Mouse (Mus musculus) liver, embryonic 12.5 days (tissue): ENCODE measurements around the gene Gpr88. TPM values are rescaled to one million over a fixed set of nuclear protein-coding genes. Genes with fewer than 3 reads are reported as not detected.

Experiments used
- ATAC-seq: fragments of 200-750 bp; cut with Nextera tagmentation; 2 replicates; pipeline ENCODE4 v1.8.0; 2017; ENCODE audit warnings: moderate number of reproducible peaks, mild to moderate bottlenecking, moderate library complexity
- H3K27ac ChIP-seq: fragments of 300-500 bp; sonication (generic); 2 replicates; pipeline ENCODE4 v1.5.1; 2016; ENCODE audit warnings: mild to moderate bottlenecking
- H3K27me3 ChIP-seq: fragments of 300-500 bp; sonication (generic); replicated peaks from 2 replicates; pipeline ENCODE4 v1.6.1; 2016; ENCODE audit warnings: mild to moderate bottlenecking, moderate library complexity
- H3K36me3 ChIP-seq: fragments of 300-500 bp; sonication (generic); 2 replicates; pipeline ENCODE4 v1.6.1; 2016; ENCODE audit warnings: mild to moderate bottlenecking, moderate library complexity
- H3K4me1 ChIP-seq: fragments of 300-500 bp; sonication (generic); 2 replicates; pipeline ENCODE4 v1.6.1; 2016
- H3K4me2 ChIP-seq: fragments of 300-500 bp; sonication (generic); 2 replicates; pipeline ENCODE4 v1.6.1; 2016; ENCODE audit warnings: mild to moderate bottlenecking, moderate library complexity
- H3K4me3 ChIP-seq: fragments of 300-500 bp; sonication (generic); 2 replicates; pipeline ENCODE4 v1.5.1; 2016; ENCODE audit warnings: mild to moderate bottlenecking, moderate library complexity
- H3K9ac ChIP-seq: fragments of 300-500 bp; sonication (generic); 2 replicates; pipeline ENCODE4 v1.6.1; 2016; ENCODE audit warnings: mild to moderate bottlenecking, moderate library complexity
- H3K9me3 ChIP-seq: fragments of 300-500 bp; sonication (generic); replicated peaks from 2 replicates; pipeline ENCODE4 v1.6.1; 2016; ENCODE audit warnings: mild to moderate bottlenecking, moderate library complexity
- WGBS: fragments of 180-500 bp; shearing (Covaris S2); methylation state at CpG from one replicate; pipeline ENCODE4 v1.1.7; 2016; ENCODE audit not compliant: insufficient replicate concordance; 5-methylcytosine and 5-hydroxymethylcytosine counted together
- polyA plus RNA-seq: library from polyadenylated mRNA; unstranded; fragments of >200 nt; fragmentation: Nextera tagmentation; extraction: Ambion mirVana; gene quantifications from 2 replicates; pipeline ENCODE4 v1.2.1, GENCODE M21; 2016

Gpr88 gene
- polyA plus RNA-seq, 1 experiment from 2014 or later: 0.20 TPM

GRCm38 (mm10) chr3:116211639-116212038 is 41.7 kb downstream of the Gpr88 start:
- H3K27ac ChIP-seq: no peak overlapping the region
- H3K36me3 ChIP-seq: no peaks in the 10 kb centered on the region
- H3K4me3 ChIP-seq: no peak overlapping the region
- no peak for ATAC-seq
- H3K27me3 ChIP-seq: no peaks in the 10 kb centered on the region
- H3K9me3 ChIP-seq: no peaks in the 10 kb centered on the region
- 58% methylated on average over 5 of the region's 5 CpGs for WGBS
- H3K4me1 ChIP-seq: no peaks in the 10 kb centered on the region
- H3K9ac ChIP-seq: no peak overlapping the region
- H3K4me2 ChIP-seq: no peak overlapping the region

GRCm38 (mm10) chr3:116210720-116211121 is 42.6 kb downstream of the Gpr88 start:
- ATAC-seq: no peak
- Histone ChIP-seq H3K9me3 (no peaks in the 10 kb centered on the region), H3K27me3 (no peaks in the 10 kb centered on the region), H3K36me3 (no peaks in the 10 kb centered on the region), H3K4me2 (no peak overlapping the region), H3K27ac (no peak overlapping the region), H3K4me1 (no peaks in the 10 kb centered on the region), H3K4me3 (no peak overlapping the region), H3K9ac (no peak overlapping the region)
- WGBS: 60% methylated on average over 8 of the region's 8 CpGs

- no peaks in the 10 kb centered on the region for H3K27me3 ChIP-seq
- H3K9ac ChIP-seq: no peak overlapping the region
- no peaks in the 10 kb centered on the region for H3K36me3 ChIP-seq
- no peak overlapping the region for H3K4me2 ChIP-seq
- WGBS: 67% methylated on average over 8 of the region's 8 CpGs
- no peak for ATAC-seq
- no peak overlapping the region for H3K27ac ChIP-seq
- no peaks in the 10 kb centered on the region for H3K4me1 ChIP-seq
- no peak overlapping the region for H3K4me3 ChIP-seq
- no peaks in the 10 kb centered on the region for H3K9me3 ChIP-seq
Observed at GRCm38 (mm10) chr3:116209214-116209613, 44.1 kb downstream of the Gpr88 start.

GRCm38 (mm10) chr3:116206306-116206834 is 46.9 kb downstream of the Gpr88 start:
- H3K36me3 ChIP-seq: no peaks in the 10 kb centered on the region
- no peaks in the 10 kb centered on the region for H3K9me3 ChIP-seq
- no peaks in the 10 kb centered on the region for H3K4me1 ChIP-seq
- no peak overlapping the region for H3K27ac ChIP-seq
- no peaks in the 10 kb centered on the region for H3K27me3 ChIP-seq
- ATAC-seq: no peak
- H3K9ac ChIP-seq: no peak overlapping the region
- 59% methylated on average over 8 of the region's 8 CpGs for WGBS
- H3K4me3 ChIP-seq: no peak overlapping the region
- H3K4me2 ChIP-seq: no peak overlapping the region

- 68% methylated on average over 13 of the region's 13 CpGs for WGBS
- Histone ChIP-seq H3K9me3 (no peaks in the 10 kb centered on the region), H3K36me3 (no peaks in the 10 kb centered on the region), H3K4me3 (no peak overlapping the region), H3K4me2 (no peak overlapping the region), H3K9ac (no peak overlapping the region), H3K4me1 (no peaks in the 10 kb centered on the region), H3K27ac (no peak overlapping the region), H3K27me3 (no peaks in the 10 kb centered on the region)
- ATAC-seq: no peak
Observed at GRCm38 (mm10) chr3:116205346-116206219, 47.7 kb downstream of the Gpr88 start.

- no peak overlapping the region for H3K4me3 ChIP-seq
- H3K9me3 ChIP-seq: no peaks in the 10 kb centered on the region
- ATAC-seq: no peak
- 64% methylated on average over 9 of the region's 9 CpGs for WGBS
- H3K36me3 ChIP-seq: no peaks in the 10 kb centered on the region
- no peaks in the 10 kb centered on the region for H3K27me3 ChIP-seq
- H3K4me2 ChIP-seq: no peak overlapping the region
- H3K4me1 ChIP-seq: no peaks in the 10 kb centered on the region
- H3K9ac ChIP-seq: no peak overlapping the region
- no peak overlapping the region for H3K27ac ChIP-seq
Observed at GRCm38 (mm10) chr3:116204643-116205042, 48.7 kb downstream of the Gpr88 start.

GRCm38 (mm10) chr3:116203942-116204341 is 49.4 kb downstream of the Gpr88 start:
- WGBS: 56% methylated on average over 3 of the region's 3 CpGs
- no peak overlapping the region for H3K27ac ChIP-seq
- H3K36me3 ChIP-seq: no peaks in the 10 kb centered on the region

GRCm38 (mm10) chr3:116200060-116200459 is 53.2 kb downstream of the Gpr88 start:
- Histone ChIP-seq H3K4me1 (no peaks in the 10 kb centered on the region), H3K27me3 (no peaks in the 10 kb centered on the region), H3K36me3 (no peaks in the 10 kb centered on the region), H3K4me2 (no peak overlapping the region), H3K27ac (no peak overlapping the region), H3K9ac (no peak overlapping the region), H3K9me3 (no peaks in the 10 kb centered on the region), H3K4me3 (no peak overlapping the region)
- ATAC-seq: no peak
- WGBS: 66% methylated on average over 10 of the region's 10 CpGs

More at GRCm38 (mm10) chr3:116203942-116204341, 49.4 kb downstream of the Gpr88 start:
- Histone ChIP-seq H3K4me1 (no peaks in the 10 kb centered on the region), H3K9ac (no peak overlapping the region), H3K27me3 (no peaks in the 10 kb centered on the region), H3K4me3 (no peak overlapping the region), H3K4me2 (no peak overlapping the region), H3K9me3 (no peaks in the 10 kb centered on the region)
- ATAC-seq: no peak

Other genes starting within 250 kb of the Gpr88 start
- gene Slc30a7, start 246.1 kb downstream of the Gpr88 start, polyA plus RNA-seq: 13.4 and 14.2 TPM in 2 replicates
- 6.3 and 7.2 TPM in 2 replicates for gene Extl2, start 246.0 kb downstream of the Gpr88 start, polyA plus RNA-seq
- gene Vcam1, start 123.8 kb downstream of the Gpr88 start, polyA plus RNA-seq: 47.5 and 51.6 TPM in 2 replicates
- gene Cdc14a, start 170.5 kb upstream of the Gpr88 start, polyA plus RNA-seq: 4.2 and 5.1 TPM in 2 replicates